Mouse (Mus musculus) brain, embryonic 14.5 days (tissue): Measurements from ENCODE around the gene Slain2. TPM values are rescaled to one million over a fixed set of nuclear protein-coding genes. Genes with fewer than 3 reads are reported as not detected.
"Not testable (repeated sequence)": the region's sequence is repeated elsewhere in the genome, so short reads cannot be mapped to it uniquely, and the experiment has no call there.

Source experiments
- DNase-seq: peaks from one replicate; pipeline ENCODE4 v3.0.0-alpha.2; 2011; ENCODE audit warnings: low read depth
- CTCF ChIP-seq: fragments of 200-500 bp; IDR thresholded peaks from 2 replicates; pipeline ENCODE4 v1.5.1; 2012; ENCODE audit warnings: inconsistent platforms, mild to moderate bottlenecking, moderate library complexity, borderline replicate concordance; ENCODE audit not compliant: insufficient read depth, insufficient read length; ENCODE audit errors: extremely low read depth
- POLR2A ChIP-seq: fragments of 200-500 bp; IDR thresholded peaks from 2 replicates; pipeline ENCODE4 v1.6.1; 2012; ENCODE audit warnings: mild to moderate bottlenecking, inconsistent platforms, borderline replicate concordance; ENCODE audit not compliant: poor library complexity, insufficient read depth, insufficient read length, severe bottlenecking; ENCODE audit errors: extremely low read depth
- polyA plus RNA-seq: library from polyadenylated mRNA; depleted of rRNA; stranded (reverse); fragments of >200 nt; gene quantifications from 2 replicates; pipeline ENCODE4 v1.2.3, GENCODE M21; 2012; rRNA removed

Slain2 gene
- polyA plus RNA-seq, 1 experiment = 31.0 TPM

DNA sequence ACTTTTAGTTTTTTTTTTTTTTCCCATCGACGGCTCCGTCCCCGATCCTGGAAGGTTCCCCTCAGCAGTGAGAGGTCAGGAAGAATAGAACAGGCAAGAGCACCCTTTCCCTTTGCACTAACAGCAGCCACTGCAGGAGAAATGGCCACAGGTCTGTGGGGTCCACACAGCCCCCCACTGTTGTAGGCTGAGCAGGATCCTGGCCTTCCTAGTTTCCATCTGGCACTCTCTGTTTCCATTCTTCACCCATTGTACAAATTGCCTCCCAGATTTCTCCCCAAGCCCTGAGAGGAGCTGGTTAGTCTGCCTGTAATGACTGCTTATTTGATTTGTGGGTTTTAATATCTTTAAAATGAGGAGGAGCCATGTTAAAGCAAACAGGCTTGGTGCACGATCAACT, 89.9 kb downstream of the Slain2 start:
- no peak for DNase-seq

DNA sequence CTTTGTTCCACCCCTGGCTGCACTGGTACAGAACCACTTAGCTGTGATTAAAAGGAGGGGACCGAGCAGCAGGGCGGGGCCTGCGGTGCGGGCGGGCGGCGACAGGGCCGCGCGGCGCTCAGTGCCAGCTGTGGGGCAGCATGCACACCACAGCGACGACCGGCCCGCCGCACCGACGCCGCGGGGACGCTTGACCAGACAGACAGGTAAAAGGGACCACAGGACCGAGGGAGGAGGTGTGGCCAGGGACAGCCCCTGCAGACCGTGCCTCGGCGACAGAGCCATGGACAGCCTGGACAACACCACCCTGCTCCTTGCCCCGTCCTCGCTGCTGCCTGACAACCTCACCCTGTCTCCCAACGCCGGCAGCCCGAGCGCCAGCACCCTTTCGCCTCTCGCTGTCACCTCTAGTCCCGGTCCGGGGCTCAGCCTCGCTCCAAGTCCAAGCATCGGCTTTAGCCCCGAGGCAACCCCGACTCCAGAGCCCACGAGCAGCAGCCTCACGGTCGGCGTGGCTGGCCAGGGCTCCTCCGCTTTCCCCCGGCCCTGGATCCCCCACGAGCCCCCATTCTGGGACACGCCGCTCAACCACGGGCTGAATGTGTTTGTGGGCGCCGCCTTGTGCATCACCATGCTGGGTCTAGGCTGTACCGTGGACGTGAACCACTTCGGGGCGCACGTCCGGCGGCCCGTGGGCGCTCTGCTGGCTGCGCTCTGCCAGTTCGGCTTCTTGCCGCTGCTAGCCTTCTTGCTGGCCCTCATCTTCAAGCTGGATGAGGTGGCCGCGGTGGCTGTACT, 92.9 kb downstream of the Slain2 start, which contains the start of gene Slc10a4:
Gene Slc10a4, plus strand, starts transcription at position 100 of the 798 bp plus-strand sequence.
- DNase-seq = peak; percentile 69
- no peak for TF ChIP-seq CTCF
- no peak for TF ChIP-seq POLR2A

More for the DNA sequence above, 89.9 kb downstream of the Slain2 start:
- TF ChIP-seq CTCF (no peak), POLR2A (no peak)

GRCm38 (mm10) chr5:73007582-73007959, 93.5 kb downstream of the Slain2 start:
- no peak for TF ChIP-seq CTCF
- no peak for TF ChIP-seq POLR2A
- DNase-seq = no peak

DNA sequence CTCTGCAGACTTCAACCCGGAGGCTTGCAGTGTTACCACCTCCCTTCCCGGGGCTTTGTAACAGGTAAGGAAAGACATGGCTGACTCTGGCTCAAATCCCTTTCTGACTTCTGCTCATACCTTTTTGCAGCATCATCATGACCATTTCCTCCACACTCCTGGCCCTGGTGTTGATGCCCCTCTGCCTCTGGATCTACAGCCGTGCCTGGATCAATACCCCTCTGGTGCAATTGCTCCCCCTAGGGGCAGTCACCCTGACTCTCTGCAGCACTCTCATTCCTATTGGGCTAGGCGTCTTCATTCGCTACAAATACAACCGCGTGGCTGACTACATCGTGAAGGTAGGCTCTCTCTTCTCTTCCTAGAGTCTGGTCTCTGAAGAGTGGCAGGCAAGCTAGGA, 94.1 kb downstream of the Slain2 start:
- peak; percentile 18; the same call in 1 of the 2 replicates for TF ChIP-seq CTCF
- not testable (repeated sequence) for DNase-seq

GRCm38 (mm10) chr5:73011806-73012205, 97.7 kb downstream of the Slain2 start:
- DNase-seq = not testable (repeated sequence)

GRCm38 (mm10) chr5:73012884-73013610, 98.9 kb downstream of the Slain2 start:
- not testable (repeated sequence) for DNase-seq

GRCm38 (mm10) chr5:73013611-73014287, 99.6 kb downstream of the Slain2 start:
- DNase-seq = not testable (repeated sequence)

DNA sequence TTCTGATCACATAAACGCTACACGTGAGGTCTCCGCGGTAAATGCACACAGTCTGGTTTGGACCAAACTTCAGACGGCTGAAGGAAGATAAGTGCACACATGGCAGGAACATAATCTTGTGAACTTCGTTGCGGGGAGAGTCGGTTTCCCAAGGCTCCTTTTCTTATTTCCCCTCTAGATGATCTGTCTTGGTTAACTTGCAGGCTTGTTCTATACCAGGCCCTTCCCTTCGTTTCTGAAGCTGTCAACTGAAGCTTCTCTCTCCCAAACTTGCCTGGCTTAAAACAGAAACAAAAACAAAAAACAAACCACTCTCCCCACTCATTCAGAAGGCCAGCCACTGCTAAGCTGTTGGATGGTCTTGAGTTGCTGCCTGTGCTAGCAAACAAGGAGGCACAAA, 100.6 kb downstream of the Slain2 start:
- DNase-seq = peak; percentile 19
- no peak for TF ChIP-seq CTCF
- TF ChIP-seq POLR2A = no peak

GRCm38 (mm10) chr5:73023801-73024200, 109.7 kb downstream of the Slain2 start:
- no peak for DNase-seq
- TF ChIP-seq CTCF (no peak), POLR2A (no peak)

Other genes with a start within 250 kb of the Slain2 start
- 0.07 and 0.08 TPM in 2 replicates for gene Txk, start 161.5 kb upstream of the Slain2 start, polyA plus RNA-seq
- 2.9 and 3.9 TPM in 2 replicates for gene Tec, start 45.8 kb upstream of the Slain2 start, polyA plus RNA-seq
- not detected in 2 replicates for gene Gm10135, start 60.4 kb downstream of the Slain2 start, polyA plus RNA-seq
- 20.7 and 23.6 TPM in 2 replicates for gene Slc10a4, start 92.6 kb downstream of the Slain2 start, polyA plus RNA-seq